Mouse (Mus musculus): ENCODE results near the gene Ltbr.

Ltbr gene

GRCm38 (mm10) chr6:125313546-125314230 lies at the start of gene Ltbr:
Ltbr (minus strand) TSS chr6:125313885.
- DNase-seq = peak; percentile 28

- DNase-seq = no peak
Measured at GRCm38 (mm10) chr6:125363021-125363420, 49.3 kb upstream of the Ltbr start.

- DNase-seq = no peak
Measured at GRCm38 (mm10) chr6:125361467-125362291, 48.0 kb upstream of the Ltbr start.

GRCm38 (mm10) chr6:125360846-125361245 lies 47.2 kb upstream of the Ltbr start:
- DNase-seq = no peak

- DNase-seq = no peak
Measured at GRCm38 (mm10) chr6:125359999-125360398, 46.3 kb upstream of the Ltbr start.

GRCm38 (mm10) chr6:125357334-125357733 lies 43.6 kb upstream of the Ltbr start:
- DNase-seq = no peak

GRCm38 (mm10) chr6:125356264-125356663 lies 42.6 kb upstream of the Ltbr start:
- no peak for DNase-seq

- DNase-seq = no peak
Measured at GRCm38 (mm10) chr6:125355197-125355741, 41.6 kb upstream of the Ltbr start.

- DNase-seq = no peak
Measured at GRCm38 (mm10) chr6:125354352-125355151, 40.9 kb upstream of the Ltbr start.

- no peak for DNase-seq
Measured at GRCm38 (mm10) chr6:125353655-125354054, 40.0 kb upstream of the Ltbr start.

GRCm38 (mm10) chr6:125353221-125353620 lies 39.5 kb upstream of the Ltbr start:
- DNase-seq = no peak

- no peak for DNase-seq
Measured at GRCm38 (mm10) chr6:125352811-125353210, 39.1 kb upstream of the Ltbr start.

GRCm38 (mm10) chr6:125352046-125352384 lies 38.3 kb upstream of the Ltbr start:
- no peak for DNase-seq

- no peak for DNase-seq
Measured at GRCm38 (mm10) chr6:125351368-125352045, 37.8 kb upstream of the Ltbr start.

- DNase-seq = no peak
Measured at GRCm38 (mm10) chr6:125350995-125351324, 37.3 kb upstream of the Ltbr start.

GRCm38 (mm10) chr6:125350231-125350994 lies 36.7 kb upstream of the Ltbr start:
- no peak for DNase-seq

- no peak for DNase-seq
Measured at GRCm38 (mm10) chr6:125349575-125350230, 36.0 kb upstream of the Ltbr start.

GRCm38 (mm10) chr6:125348721-125349574 lies 35.3 kb upstream of the Ltbr start, which contains the start of gene Tnfrsf1a:
Tnfrsf1a (plus strand) TSS chr6:125349362.
- DNase-seq = no peak

GRCm38 (mm10) chr6:125346029-125346428 lies 32.3 kb upstream of the Ltbr start:
- no peak for DNase-seq

- DNase-seq = no peak
Measured at GRCm38 (mm10) chr6:125345625-125346024, 31.9 kb upstream of the Ltbr start.

Measured in cerebellum, adult 11 months (tissue).